Mouse (Mus musculus) adrenal gland, adult 8-10 months (tissue): ENCODE results near the gene Racgap1. TPM values are rescaled to one million over a fixed set of nuclear protein-coding genes. Genes with fewer than 3 reads are reported as not detected.

ENCODE experiments used
- DNase-seq: peaks from one replicate; pipeline ENCODE4 v3.0.0; 2022
- total RNA-seq, 4 experiments: library from RNA; stranded (reverse); gene quantifications; 2 replicates each; pipeline ENCODE4 v1.2.4; 2022

Racgap1 gene
- total RNA-seq, 4 experiments from 2014 or later, result 2.5 to 5.6 (median 4.8) TPM

DNA sequence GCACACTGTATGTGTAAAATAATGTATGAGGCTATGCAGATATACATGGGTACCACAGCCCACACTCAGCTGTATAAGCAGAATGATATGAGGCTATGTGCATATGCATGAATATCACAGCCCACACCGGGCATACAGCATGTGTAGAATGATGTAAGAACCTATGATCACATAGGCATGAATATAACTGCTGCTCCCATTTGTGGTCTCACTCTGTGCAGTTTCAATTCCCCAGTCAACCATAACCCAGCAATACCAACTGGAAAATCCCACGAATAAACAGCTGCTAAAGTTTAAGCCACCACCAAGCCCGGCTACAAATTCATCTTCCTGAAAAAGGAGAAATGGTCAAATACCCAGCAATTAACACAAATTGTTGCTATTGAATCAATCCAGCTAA lies 32.9 kb downstream of the Racgap1 start:
- no peak for DNase-seq

DNA sequence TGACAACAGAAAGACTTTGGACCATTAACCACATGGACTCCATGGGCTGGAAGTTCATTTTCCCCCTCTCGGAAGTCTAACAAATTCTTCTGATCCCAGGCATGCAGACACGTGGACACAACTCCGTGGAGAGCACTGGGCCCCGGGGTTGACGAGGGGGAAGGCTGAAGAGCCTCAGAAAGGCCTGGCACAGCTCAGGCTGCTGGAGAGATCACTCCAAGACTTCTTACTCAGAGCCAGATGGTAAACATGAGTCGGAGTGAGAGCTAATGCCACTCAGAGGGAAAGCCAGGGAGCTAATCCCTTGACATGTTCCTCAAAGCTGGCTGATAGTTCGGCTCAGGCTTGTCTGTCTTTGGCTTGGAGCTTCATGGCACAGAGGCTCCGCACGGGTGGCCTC lies 36.2 kb downstream of the Racgap1 start:
- DNase-seq, result no peak

DNA sequence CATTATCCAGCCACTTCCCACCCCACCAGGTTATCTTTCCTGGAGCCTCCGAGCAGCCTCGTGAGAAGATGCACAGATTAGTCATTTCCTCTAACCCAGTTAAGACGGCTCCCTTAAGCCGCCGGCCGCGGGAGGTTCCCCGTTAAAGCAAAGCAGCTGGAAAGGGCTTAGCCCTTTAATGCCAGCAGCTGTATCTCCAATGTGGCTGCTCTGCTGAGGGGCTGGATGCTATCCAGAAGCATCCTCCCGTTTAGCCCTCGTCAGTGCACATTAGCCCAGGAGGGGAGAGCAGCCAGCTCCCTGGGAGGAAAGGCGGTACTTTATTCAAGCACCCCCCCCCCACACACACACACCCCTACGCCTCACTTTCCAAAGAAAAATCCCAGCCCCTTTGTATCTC lies 36.7 kb downstream of the Racgap1 start:
- no peak for DNase-seq

DNA sequence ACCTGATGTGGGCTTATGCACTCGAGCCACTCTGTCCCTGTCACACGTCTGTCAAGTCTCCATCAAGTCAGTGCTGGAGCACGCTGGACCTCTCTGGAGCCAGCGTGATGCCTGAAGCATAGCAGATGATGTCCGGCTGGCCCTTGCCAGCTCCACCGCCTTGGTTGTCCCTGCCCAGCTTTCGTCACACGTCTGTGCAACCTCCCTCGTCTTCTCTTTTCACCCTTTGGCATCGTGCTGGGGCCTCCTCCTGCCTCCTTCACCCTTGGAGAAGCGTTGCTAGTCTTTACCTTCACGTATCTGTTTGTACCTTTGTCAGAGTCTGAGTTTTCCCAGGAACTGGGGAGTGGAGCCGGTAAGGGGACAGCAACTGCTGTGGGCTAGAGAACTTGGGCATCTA lies 37.2 kb downstream of the Racgap1 start:
- no peak for DNase-seq

DNA sequence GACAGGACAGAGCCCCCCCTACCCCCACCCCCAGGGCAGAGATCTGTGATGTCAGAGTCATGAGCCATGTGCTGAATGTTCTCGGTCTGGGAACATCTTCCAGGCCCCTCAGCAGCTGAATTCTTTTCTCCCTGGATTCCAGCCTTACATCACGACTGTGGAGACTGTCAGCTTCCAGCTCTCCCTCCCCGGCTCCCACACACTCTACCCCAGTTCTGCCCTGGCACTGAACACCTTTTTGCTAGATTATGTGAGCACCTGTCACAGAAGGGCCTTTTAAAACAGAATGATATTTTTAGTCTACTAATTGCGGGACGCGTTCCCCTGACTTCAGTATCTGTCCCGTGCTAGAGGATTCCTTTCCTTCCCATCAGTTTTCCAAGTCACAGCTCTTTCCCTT lies 39.9 kb downstream of the Racgap1 start:
- no peak for DNase-seq

DNA sequence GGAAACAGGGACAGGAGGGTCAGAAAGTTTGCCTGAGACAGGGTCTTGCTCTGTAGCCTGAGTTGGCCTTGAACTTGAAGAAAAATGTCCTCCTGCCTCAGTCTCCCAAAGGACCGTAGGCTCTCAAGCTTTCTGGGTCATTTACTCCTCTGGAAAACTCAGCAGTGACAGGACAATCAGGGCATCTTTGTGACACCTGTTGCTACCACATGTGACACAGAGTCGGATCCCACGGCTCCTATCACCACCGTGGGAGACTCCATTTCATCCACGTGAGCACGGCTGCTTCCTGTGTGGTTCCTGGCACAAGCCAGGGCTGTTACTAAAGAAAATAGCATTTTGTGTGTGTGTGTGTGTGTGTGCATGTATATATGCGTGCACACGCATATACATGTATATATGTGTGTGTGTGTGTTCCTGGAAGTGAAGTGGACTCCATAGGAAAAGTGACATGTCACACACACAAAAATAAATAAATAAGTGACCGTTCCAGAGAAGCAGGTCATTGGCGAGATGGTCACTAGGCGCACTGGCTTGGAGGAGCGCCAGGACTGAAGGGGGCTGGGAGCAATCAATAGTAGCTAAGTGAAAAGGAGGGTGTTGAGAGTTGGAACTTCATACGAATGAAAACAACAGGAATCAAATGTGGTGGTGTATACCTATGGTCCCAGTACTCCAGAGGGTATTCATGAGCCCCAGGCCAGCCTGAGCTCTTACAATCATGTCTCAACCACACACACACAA lies 42.9 kb downstream of the Racgap1 start:
- no peak for DNase-seq

DNA sequence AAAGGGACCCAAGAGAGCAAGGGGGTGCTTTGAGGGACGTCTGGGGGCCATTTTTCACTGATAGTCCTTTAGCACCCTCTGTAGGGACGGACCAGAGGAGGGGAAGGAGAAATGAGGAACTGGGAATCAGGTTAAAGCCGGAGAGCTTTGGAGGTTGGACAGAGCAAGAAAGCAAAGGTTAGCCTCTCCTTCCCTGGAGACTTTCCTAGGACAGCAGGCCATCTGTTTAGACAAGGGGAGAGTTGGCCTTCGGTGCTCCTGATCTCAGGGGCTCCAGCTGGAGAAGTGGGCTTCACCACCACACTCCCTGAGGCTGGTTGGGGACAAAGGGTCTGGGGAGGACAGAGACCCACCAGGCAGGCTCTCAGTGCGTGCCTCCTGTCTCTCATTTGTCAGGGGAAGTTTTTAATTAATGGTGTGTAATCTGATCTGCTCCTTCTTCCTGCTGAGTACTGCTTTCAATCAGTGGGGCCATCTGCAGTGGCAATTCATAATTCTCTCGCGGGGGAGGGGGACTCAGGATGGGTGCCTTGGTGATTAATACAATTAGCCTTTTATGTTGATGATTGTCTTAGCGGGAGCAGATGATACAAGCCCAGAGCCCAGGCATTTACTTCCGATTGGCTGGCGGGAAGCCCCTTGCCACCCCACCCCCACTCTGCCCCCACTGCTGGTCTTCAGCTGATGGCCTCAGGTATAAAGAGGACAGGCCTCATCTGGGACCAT lies 43.9 kb downstream of the Racgap1 start:
- no peak for DNase-seq

DNA sequence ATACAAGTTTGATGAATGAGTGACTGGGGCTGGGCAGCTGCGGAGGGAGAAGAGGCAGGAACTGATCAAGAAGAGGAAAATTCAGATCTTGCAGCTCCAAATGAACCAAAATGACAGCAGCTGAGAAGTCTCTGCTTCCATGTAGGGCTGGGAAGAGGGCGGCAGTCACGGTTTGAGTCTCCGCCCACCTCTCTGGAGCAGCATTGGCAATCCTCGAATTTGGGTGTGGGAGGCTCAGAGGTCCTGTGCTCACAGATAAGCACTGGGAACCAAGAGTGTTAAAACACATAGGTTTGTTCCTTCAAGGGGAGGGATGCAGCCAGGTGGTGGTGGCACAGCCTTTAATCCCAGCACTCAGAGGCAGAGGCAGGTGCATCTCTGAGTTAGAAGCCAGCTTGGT lies 44.9 kb downstream of the Racgap1 start:
- no peak for DNase-seq

DNA sequence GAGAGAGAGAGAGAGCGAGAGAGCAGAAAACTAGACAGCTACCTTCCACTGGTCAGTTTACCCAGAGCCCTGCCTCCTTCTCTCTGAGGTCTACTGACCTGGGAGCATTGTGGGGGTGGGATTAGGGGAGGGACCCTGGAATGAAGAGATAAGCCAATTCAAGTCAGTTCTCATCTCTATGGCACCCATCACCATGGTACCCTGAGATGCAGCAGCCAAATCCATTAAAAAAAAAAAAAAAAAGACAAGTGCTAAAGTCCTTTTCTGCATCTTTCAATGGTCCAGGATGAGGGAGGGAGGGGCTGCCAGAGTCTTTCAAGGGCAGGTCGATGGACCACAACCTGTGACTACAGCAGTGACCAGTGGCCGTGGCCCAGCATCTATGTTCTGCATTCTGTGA lies 45.9 kb downstream of the Racgap1 start:
- DNase-seq, result no peak

DNA sequence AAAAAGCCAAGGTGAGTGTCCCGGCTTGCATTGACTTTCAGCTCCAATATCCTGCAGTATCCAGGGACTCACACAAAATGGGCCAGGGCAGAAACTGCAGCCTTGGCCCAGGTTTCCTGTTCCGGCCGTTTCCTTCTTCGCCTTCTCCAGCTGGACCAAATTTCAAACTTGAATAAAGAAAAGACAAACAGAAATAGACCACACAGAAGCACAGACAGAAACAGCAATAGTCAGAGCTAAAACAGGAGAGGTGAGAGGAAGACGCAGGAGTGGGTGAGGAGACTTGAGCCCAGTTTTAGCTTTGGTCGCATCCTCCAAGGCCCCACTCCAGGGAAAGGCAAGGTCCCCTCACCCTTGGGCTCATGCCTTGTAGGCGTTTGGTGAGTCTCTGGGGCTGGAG lies 48.2 kb downstream of the Racgap1 start:
- DNase-seq, result no peak

DNA sequence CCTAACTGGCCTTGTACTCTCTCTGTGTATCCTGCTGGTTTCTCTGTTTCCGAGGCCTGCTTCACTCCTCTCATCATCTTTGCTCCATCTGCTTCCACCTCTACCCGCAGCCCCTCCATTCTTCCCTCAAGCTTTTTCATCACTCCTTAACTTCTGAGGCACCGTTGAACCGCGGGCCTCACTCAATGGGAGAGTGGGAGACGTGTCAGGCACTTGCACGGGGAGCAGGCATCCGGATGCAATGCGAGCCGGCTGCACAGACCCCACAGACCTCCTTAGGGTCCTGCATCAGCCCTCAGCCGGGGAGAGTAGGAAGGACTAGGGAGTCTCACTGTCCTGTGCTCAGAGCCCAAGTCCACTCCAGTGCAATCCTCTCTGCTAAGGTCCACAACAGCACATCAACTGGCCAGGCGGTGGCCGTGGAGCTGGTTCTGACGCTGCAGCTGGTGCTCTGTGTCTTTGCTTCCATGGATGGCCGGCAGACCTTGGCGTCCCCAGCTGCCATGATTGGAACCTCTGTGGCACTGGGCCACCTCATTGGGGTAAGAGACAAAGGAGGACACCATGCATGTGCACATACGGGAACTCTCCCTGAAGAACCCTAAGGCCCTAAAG lies 49.1 kb downstream of the Racgap1 start:
- DNase-seq, result no peak

DNA sequence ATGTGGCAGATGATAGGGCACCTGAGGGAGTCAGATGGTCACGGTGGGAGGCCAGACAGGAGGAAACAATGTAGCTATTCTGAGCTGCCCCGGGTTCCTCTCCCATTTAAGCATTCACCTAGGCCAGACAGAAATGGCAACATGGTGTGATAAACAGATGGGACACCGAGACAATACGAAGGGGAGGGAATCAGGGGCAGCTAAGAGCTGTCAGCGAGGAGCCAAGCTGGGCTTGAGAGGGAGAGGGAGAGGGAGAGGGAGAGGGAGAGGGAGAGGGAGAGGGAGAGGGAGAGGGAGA lies 49.7 kb downstream of the Racgap1 start:
- no peak for DNase-seq

DNA sequence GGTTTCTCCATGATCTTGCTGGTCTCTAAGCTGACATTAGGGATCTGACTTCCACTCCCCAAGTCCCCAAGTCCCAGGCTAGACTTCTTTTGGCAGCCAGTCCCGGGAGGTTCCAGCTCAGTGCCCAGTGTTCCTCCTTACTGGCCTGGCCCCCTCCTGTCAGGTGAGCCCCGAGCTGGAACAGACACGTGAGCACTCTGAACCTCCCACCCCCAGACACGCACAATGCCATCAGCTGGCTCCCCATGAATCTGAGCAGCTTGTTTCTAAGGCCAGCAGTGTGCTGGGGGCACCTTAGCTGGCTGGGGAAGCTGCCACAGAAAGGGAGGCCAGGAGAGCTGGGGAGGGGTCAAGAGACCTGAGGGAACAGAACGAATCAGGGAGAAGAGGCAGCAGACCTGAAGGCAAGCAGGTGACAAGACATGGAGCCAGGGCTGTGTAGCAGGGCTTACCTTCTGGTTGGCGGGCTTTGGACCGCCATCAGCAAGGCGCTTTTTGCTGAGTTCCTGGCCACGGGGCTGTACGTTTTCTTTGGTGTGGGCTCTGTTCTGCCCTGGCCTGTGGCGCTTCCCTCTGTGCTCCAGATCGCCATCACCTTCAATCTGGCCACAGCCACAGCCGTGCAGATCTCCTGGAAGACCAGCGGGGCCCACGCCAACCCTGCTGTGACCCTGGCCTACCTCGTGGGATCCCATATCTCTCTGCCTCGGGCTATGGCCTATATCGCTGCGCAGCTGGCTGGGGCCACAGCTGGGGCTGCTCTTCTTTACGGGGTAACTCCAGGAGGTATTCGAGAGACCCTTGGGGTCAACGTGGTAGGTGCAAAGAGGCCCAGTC lies 50.3 kb downstream of the Racgap1 start, which contains the start of gene Aqp6:
Aqp6 (plus strand) TSS at position 415 of the 837 bp plus-strand sequence.
- DNase-seq, result no peak

DNA sequence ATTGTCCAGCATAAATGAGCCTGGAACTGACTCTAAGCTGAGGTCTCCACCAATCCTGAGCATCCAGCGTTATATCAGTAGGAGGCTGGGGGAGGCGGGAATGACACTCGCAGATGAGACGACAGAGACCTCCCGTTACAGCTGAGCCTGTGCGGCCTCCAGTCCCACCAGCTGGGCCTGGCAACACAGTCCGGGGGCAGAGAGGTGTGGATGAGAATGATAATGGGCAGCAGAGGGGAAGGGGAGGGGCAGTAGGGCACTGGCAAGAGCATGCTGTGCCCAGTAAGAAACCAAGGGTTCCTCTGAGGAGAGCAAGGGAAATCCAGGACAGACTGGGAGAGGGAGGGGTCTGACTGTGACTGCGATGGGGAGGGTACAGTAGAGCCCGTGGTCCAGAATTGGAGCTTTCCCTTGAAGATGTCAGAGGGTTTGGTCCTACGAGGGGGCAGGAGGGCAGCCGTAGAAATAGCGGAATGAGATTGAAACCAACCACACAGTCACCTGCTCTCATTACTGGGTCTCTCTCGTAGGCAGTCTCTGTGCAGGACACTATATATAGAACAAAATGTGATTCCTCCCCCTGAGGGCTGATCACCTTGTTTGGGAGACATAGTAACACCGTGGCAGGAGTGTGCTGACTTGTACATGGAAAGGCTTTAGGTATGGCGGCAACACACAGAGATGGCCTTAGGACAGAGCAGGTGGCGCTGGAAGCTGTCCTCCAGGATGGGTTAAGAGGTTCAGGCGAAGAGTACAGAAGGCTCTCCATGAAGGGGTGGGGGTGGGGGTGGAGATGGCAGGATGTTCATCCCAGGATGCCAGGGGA lies 52.0 kb downstream of the Racgap1 start:
- DNase-seq, result no peak

DNA sequence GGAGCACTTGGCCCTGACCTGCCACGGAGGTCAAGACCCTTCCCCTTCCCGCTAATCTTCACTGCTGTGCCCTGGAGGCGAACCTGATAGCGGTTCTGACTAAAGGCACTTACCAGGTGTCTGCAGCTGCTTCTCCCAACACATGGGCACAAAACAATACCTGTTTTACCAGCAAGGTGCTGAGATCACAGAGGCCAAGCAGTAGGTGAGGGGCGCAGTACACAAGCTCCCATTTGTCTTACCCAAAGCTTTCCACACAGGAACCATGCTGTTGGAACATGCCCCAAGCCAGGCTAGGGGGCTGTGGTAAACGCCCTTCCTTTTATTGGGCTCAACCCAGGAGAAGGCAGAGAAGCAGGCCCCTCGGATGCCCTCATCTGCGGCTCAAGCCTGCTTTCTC lies 53.9 kb downstream of the Racgap1 start:
- no peak for DNase-seq

DNA sequence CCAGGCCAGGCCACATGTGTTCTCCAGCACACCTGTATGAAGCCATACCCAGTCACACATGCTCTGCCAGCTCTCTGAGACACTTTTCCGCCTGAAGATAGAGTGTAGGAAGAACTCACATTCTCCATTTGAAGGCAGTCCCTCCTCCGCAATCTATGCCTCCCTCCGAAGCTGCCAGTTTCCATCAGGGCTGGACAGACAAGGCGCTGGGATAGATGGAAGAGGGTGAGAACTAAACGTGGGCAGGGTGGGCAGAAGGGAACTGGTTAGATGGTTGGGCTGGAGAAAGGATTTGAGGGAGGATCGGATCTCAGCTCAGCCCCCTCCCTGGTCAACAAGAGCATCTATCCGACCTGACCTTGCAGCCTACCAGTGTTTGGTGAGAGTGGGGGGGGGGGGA lies 54.6 kb downstream of the Racgap1 start:
- no peak for DNase-seq

DNA sequence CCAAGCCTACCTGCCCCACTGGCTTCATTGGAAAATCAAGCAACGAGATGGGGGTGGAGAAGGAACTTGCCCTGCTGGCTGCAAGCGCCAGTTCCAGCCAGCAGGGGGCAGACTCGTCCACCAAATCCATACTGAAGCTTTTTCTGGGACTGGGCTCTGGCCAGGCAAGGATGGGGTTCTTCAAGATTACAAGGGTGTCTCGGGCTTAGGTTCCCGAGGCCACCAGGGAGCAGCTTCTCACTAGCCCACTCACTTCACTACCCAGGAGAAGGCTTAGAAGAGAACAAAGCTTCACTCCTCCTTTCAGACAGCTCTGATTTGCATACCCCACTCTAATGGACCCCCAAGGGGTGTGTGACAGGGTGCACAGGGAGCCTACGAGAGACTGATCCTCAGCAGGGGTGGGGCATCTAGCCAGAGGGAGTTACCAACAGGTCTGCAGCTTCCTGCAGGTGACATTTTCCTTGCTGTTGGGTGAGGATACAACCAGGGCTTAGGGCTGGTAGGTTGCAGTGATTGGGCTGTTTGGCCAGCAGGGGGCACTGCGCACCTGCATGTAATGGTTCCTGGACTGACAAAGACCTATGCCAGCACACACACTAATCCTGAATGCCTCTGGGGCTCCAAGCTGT lies 55.3 kb downstream of the Racgap1 start:
- DNase-seq, result peak; percentile 70

DNA sequence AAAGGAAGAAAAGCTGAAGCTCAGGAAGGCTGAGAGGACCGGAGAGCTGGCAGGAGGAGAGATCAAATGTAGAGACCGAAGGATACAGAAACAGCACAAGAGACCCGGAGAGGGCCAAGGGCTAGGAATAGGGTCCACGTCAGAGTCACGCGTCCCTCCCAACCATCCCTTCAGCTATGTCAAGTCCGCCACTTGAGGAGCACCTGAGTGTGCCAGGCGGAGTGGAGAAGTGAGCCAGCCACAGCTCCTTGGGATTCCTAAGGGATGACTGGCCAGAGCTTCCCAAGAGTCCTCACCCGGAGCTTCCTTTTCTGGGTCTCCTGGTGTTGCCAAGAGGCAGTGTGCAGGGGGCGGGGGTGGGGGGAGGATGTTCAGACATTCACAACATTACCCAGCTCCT lies 56.5 kb downstream of the Racgap1 start:
- no peak for DNase-seq

DNA sequence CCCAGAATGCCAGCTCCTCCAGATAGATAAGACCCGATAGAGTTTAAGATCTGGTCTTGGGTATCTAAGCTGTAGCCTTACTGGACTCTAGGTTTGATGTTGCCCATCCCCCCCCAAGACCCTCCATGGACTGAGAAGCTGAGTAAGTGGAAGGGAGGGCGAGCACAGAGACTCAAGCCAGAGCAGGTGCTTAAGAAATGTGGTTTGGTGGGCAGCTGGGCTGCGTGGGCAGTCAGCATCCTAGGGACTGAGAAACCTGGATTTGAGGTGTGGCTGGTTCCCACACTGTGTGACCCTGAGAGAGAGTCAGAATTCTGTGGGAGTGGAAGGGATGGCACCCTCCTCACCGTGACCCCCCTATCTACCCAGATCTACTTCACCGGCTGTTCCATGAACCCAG lies 58.6 kb downstream of the Racgap1 start:
- DNase-seq, result no peak

DNA sequence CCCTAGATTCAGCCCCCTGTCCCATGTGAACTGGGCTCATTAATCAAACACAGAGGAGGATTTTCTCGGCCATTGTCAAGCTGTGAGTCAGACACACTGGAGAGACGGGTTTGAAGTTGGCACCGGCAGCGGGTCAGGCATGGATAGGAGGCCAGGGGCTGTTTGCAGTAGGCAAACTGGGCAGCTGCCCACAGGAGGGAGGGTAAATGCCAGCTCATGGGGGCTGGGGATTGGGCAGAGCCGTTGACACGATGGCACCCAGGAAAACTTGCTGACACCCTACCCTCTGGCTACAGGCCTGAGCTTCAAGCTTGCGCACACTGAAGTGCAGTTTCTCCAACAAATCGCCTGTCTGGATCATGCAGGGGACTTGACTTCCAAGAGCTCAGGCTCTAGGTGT lies 59.3 kb downstream of the Racgap1 start:
- DNase-seq, result peak; percentile 47

DNA sequence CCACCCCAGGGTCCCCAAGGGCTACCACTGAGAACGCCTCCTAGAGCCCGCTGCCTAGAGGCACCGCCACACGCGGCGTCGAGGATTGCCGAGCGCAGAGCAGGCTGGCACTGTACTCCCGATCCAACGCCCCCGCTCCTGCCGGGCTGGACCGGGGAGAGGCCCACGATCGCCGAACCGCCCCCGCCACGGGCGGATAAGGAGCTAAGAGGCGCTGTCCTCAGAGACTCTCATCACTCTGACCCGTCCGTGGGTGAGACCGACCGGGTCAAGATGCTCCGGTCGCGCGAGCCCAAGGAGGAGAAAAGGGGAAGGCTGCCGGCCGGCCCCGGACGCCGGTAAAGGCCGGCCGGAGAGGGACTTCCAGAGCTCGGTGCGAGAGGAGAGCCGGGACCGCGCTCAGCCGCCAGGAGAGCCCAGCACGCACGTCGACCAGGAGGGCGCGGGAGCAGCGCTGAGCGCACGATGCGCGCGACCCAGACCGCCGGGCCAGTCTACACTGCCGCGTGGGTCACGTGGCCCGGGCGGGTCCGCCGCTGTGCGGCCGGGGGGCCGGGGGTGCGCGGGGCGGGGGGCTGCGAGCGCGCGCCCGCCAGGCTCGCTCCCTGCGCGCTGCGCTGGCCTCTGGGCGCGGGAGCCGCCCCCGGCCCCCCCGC lies 60.9 kb downstream of the Racgap1 start, which contains the start of gene Aqp5:
Aqp5 (plus strand) TSS at position 354 of the 656 bp plus-strand sequence.
- DNase-seq, result no peak
